Mouse (Mus musculus): ENCODE results near the gene Cnga4. TPM values are rescaled to one million over a fixed set of nuclear protein-coding genes. Genes with fewer than 3 reads are reported as not detected.

Gene Cnga4
- total and polyA plus RNA-seq, 3 experiments = not detected

- peaks cover 20% of the 10 kb centered on the region for H3K27me3 ChIP-seq (replicated peaks)
- in situ Hi-C loops (cut with MboI; ENCODE audit: low pct_ligation_motif_present, low pct_unique_long_range_greater_than_20kb, low sequenced_read_pairs) = no loop called here
- H3K9ac ChIP-seq (ENCODE audit: insufficient read depth, low read depth) = peak overlapping the region; percentile 59
- no peak overlapping the region for H3K27ac ChIP-seq (ENCODE audit: insufficient read depth, low read depth)
- peak; percentile 71 for DNase-seq (ENCODE audit: extremely low read depth)
- H3K4me3 ChIP-seq (replicated peaks in 1 of 3; ENCODE audit: low read depth in 2 of 3, low read length in 2 of 3, poor library complexity in 1 of 3) = peak overlapping the region; percentile 73 to 85 (median 82)
- H3K79me2 ChIP-seq (replicated peaks; ENCODE audit: control insufficient read depth, extremely low read depth, insufficient read depth, poor library complexity, severe bottlenecking) = 0 out of 2 replicates have a peak, but pooled peaks cover 2% of the 10 kb centered on the region
- TF ChIP-seq IRF4 (IDR thresholded peaks at IDR 0.05; ENCODE audit: low read depth, low read length) (peak; percentile 89), POLR2A (IDR thresholded peaks at IDR 0.05; ENCODE audit: low read depth, low read length) (no peak), RCOR1 (conservative IDR thresholded peaks at IDR 0.05; ENCODE audit: low read depth, low read length) (0 out of 2 replicates have a peak, but pooled peaks have one; percentile 26), E2F4 (IDR thresholded peaks at IDR 0.05; ENCODE audit: insufficient replicate concordance, low read depth, low read length) (no peak), MXI1 (IDR thresholded peaks at IDR 0.05; ENCODE audit: low read depth, low read length) (no peak), MAZ (IDR thresholded peaks at IDR 0.05; ENCODE audit: low read depth, low read length) (no peak), GABPA (IDR thresholded peaks at IDR 0.05; ENCODE audit: insufficient replicate concordance, low read depth, low read length) (no peak), NELFE (IDR thresholded peaks at IDR 0.05; ENCODE audit: low read depth, low read length) (no peak), SIN3A (IDR thresholded peaks at IDR 0.05; ENCODE audit: low read length) (0 out of 2 replicates have a peak, but pooled peaks have one; percentile 30), EP300 (IDR thresholded peaks at IDR 0.05; ENCODE audit: low read length) (peak; percentile 76), BHLHE40 (IDR thresholded peaks at IDR 0.05; ENCODE audit: low read depth, low read length) (peak; percentile 68), UBTF (IDR thresholded peaks at IDR 0.05; ENCODE audit: low read depth, low read length) (0 out of 2 replicates have a peak, but pooled peaks have one; percentile 17), MAX (IDR thresholded peaks at IDR 0.05; ENCODE audit: low read length) (no peak), TCF12 (IDR thresholded peaks at IDR 0.05; ENCODE audit: low read depth, low read length) (no peak), ETS1 (conservative IDR thresholded peaks at IDR 0.05; ENCODE audit: low read depth, low read length) (no peak; the same call in 1 of the 2 replicates), ZKSCAN1 (IDR thresholded peaks at IDR 0.05; ENCODE audit: borderline replicate concordance, low read depth, low read length) (no peak), TBP (conservative IDR thresholded peaks at IDR 0.05; ENCODE audit: low read depth, low read length) (no peak), MYC (IDR thresholded peaks at IDR 0.05; ENCODE audit: low read depth, low read length) (no peak), ZNF384 (IDR thresholded peaks at IDR 0.05; ENCODE audit: low read depth, low read length) (peak; percentile 90), MEF2A (IDR thresholded peaks at IDR 0.05; ENCODE audit: borderline replicate concordance, low read depth, low read length) (peak; percentile 18; the same call in 1 of the 2 replicates), HCFC1 (IDR thresholded peaks at IDR 0.05; ENCODE audit: low read depth, low read length) (no peak), RAD21 (IDR thresholded peaks at IDR 0.05; ENCODE audit: low read depth, low read length) (no peak), USF1 (IDR thresholded peaks at IDR 0.05; ENCODE audit: low read depth, low read length) (no peak), JUND (conservative IDR thresholded peaks at IDR 0.05; ENCODE audit: low read depth, low read length) (peak; percentile 85), CTCF (conservative IDR thresholded peaks at IDR 0.05 in 1 of 2, IDR thresholded peaks at IDR 0.05 in 1 of 2; ENCODE audit: low read depth in 2 of 2, low read length in 2 of 2) (no peak), SMC3 (IDR thresholded peaks at IDR 0.05; ENCODE audit: low read depth, low read length) (no peak), USF2 (conservative IDR thresholded peaks at IDR 0.05; ENCODE audit: low read depth, low read length) (no peak), ELF1 (IDR thresholded peaks at IDR 0.05; ENCODE audit: low read depth, low read length) (0 out of 2 replicates have a peak, but pooled peaks have one; percentile 14), CHD1 (IDR thresholded peaks at IDR 0.05; ENCODE audit: low read depth, low read length) (no peak), POLR2AphosphoS2 (IDR thresholded peaks at IDR 0.05; ENCODE audit: low read depth, low read length) (no peak), CHD2 (IDR thresholded peaks at IDR 0.05; ENCODE audit: low read length) (no peak), ZMIZ1 (IDR thresholded peaks at IDR 0.05; ENCODE audit: low read depth, low read length) (no peak), NRF1 (IDR thresholded peaks at IDR 0.05; ENCODE audit: low read depth, low read length) (no peak), KAT2A (IDR thresholded peaks at IDR 0.05; ENCODE audit: insufficient replicate concordance, low read length) (no peak), PAX5 (IDR thresholded peaks at IDR 0.05; ENCODE audit: low read length) (no peak), JUN (IDR thresholded peaks at IDR 0.05; ENCODE audit: insufficient read depth, low read depth, low read length) (peak; percentile 68), ZC3H11A (IDR thresholded peaks at IDR 0.05; ENCODE audit: low read depth, low read length) (no peak), MAFK (IDR thresholded peaks at IDR 0.05; ENCODE audit: insufficient replicate concordance, low read length) (peak; percentile 91)
- H3K9me3 ChIP-seq (replicated peaks; ENCODE audit: low read length) = no peaks in the 10 kb centered on the region
- H3K4me2 ChIP-seq (ENCODE audit: insufficient read depth, low read depth, poor library complexity, severe bottlenecking) = peak overlapping the region; percentile 65
- H3K36me3 ChIP-seq (replicated peaks in 1 of 2; ENCODE audit: control insufficient read depth in 1 of 2, insufficient read depth in 1 of 2, low read length in 1 of 2) = no peaks in the 10 kb centered on the region
- H3K4me1 ChIP-seq (ENCODE audit: control insufficient read depth in 1 of 2, insufficient read depth in 2 of 2) = peaks cover 0 to 35% of the 10 kb centered on the region in 2 experiments; a peak in 2 of 4 replicates
- dilution Hi-C loops (cut with MboI; ENCODE audit: extremely low pct_ligation_motif_present, extremely low pct_unique_long_range_greater_than_20kb, low sequenced_read_pairs) = no loop called here
Observed at GRCm38 (mm10) chr7:105399058-105399934, 5.1 kb upstream of the Cnga4 start.

Data from CH12.LX (cell line).